Mouse (Mus musculus) forebrain, embryonic 14.5 days (tissue): ENCODE results near the gene Snapc3. TPM values are rescaled to one million over a fixed set of nuclear protein-coding genes. Genes with fewer than 3 reads are reported as not detected.

Source experiments
- ATAC-seq: fragments of 200-750 bp; cut with Nextera tagmentation; 2 replicates; pipeline ENCODE4 v1.8.0; 2017; ENCODE audit warnings: mild to moderate bottlenecking, moderate library complexity
- DNase-seq: peaks from one replicate; pipeline ENCODE4 v3.0.0-alpha.2; 2015; ENCODE audit warnings: low spot score
- H3K27ac ChIP-seq: fragments of 300-500 bp; sonication (generic); 2 replicates; pipeline ENCODE4 v1.5.1; 2014; ENCODE audit warnings: low read depth, mild to moderate bottlenecking, control low read depth, low read length, moderate library complexity
- H3K27me3 ChIP-seq: fragments of 300-500 bp; sonication (generic); replicated peaks from 2 replicates; pipeline ENCODE4 v1.6.1; 2014; ENCODE audit warnings: low read length, control low read depth, mixed read lengths; ENCODE audit not compliant: control insufficient read depth, insufficient read depth
- H3K36me3 ChIP-seq: fragments of 300-500 bp; sonication (generic); 2 replicates; pipeline ENCODE4 v1.6.1; 2014; ENCODE audit warnings: low read length, control low read depth; ENCODE audit not compliant: control insufficient read depth, insufficient read depth
- H3K4me1 ChIP-seq: fragments of 300-500 bp; sonication (generic); 2 replicates; pipeline ENCODE4 v1.6.1; 2014; ENCODE audit warnings: antibody characterized with exemption, low read length, control low read depth; ENCODE audit not compliant: control insufficient read depth, insufficient read depth
- H3K4me2 ChIP-seq: fragments of 300-500 bp; sonication (generic); 2 replicates; pipeline ENCODE4 v1.6.1; 2014; ENCODE audit warnings: mild to moderate bottlenecking, control low read depth, low read length
- H3K4me3 ChIP-seq: fragments of 300-500 bp; sonication (generic); 2 replicates; pipeline ENCODE4 v1.5.1; 2014; ENCODE audit warnings: low read depth, low read length, control low read depth
- H3K9ac ChIP-seq: fragments of 300-500 bp; sonication (generic); 2 replicates; pipeline ENCODE4 v1.6.1; 2014; ENCODE audit warnings: mild to moderate bottlenecking, low read length, control low read depth, moderate library complexity
- H3K9me3 ChIP-seq: fragments of 300-500 bp; sonication (generic); replicated peaks from 2 replicates; pipeline ENCODE4 v1.6.1; 2016; ENCODE audit warnings: low read length, control low read depth, mixed read lengths; ENCODE audit not compliant: control insufficient read depth
- WGBS: fragments of 180-500 bp; shearing (Covaris S2); extraction: QIAGEN DNeasy Blood & Tissue Kit; methylation state at CpG from one replicate; pipeline ENCODE4 v1.1.7; 2014; 5-methylcytosine and 5-hydroxymethylcytosine counted together
- polyA plus RNA-seq: library from polyadenylated mRNA; unstranded; fragments of >200 nt; fragmentation: Nextera tagmentation; extraction: Ambion mirVana; gene quantifications from 2 replicates; pipeline ENCODE4 v1.2.1, GENCODE M21; 2014

Gene Snapc3
- polyA plus RNA-seq, 1 experiment from 2014 or later: 90.0 TPM

- H3K36me3 ChIP-seq: no peaks in the 10 kb centered on the region
- WGBS: 96% methylated on average over 4 of the region's 4 CpGs
- no peak for ATAC-seq
- no peak overlapping the region for H3K4me2 ChIP-seq
- H3K4me1 ChIP-seq: no peaks in the 10 kb centered on the region
- H3K9me3 ChIP-seq: peaks cover 8% of the 10 kb centered on the region; the same call in 1 of the 2 replicates
- DNase-seq: peak; percentile 28
- H3K27ac ChIP-seq: no peak overlapping the region
- no peak overlapping the region for H3K4me3 ChIP-seq
- H3K9ac ChIP-seq: no peak overlapping the region
- H3K27me3 ChIP-seq: no peaks in the 10 kb centered on the region
These were observed 7.5 kb upstream of the Snapc3 start for GRCm38 (mm10) chr4:83409867-83410505.

- Histone ChIP-seq H3K27ac (no peak overlapping the region), H3K27me3 (no peaks in the 10 kb centered on the region), H3K9me3 (peaks cover 8% of the 10 kb centered on the region; the same call in 1 of the 2 replicates), H3K4me2 (no peak overlapping the region), H3K36me3 (no peaks in the 10 kb centered on the region), H3K4me3 (no peak overlapping the region), H3K9ac (no peak overlapping the region), H3K4me1 (peaks cover 4% of the 10 kb centered on the region; the same call in 1 of the 2 replicates)
- WGBS: 95% methylated on average over 3 of the region's 3 CpGs
- DNase-seq (no peak), ATAC-seq (no peak)
These were observed 5.5 kb upstream of the Snapc3 start for GRCm38 (mm10) chr4:83412060-83412459.

GRCm38 (mm10) chr4:83414241-83414824, 3.2 kb upstream of the Snapc3 start:
- ATAC-seq (no peak), DNase-seq (no peak)
- Histone ChIP-seq H3K9me3 (no peaks in the 10 kb centered on the region), H3K27me3 (no peaks in the 10 kb centered on the region), H3K9ac (no peak overlapping the region), H3K27ac (no peak overlapping the region), H3K36me3 (no peaks in the 10 kb centered on the region), H3K4me3 (no peak overlapping the region), H3K4me2 (no peak overlapping the region), H3K4me1 (peaks cover 9% of the 10 kb centered on the region)
- 70% methylated on average over 5 of the region's 5 CpGs for WGBS

- under 1% methylated on average over 30 of the region's 30 CpGs for WGBS
- ATAC-seq (peak; percentile 65; the same call in 1 of the 2 replicates), DNase-seq (peak; percentile 30)
- Histone ChIP-seq H3K4me2 (peak overlapping the region; percentile 68), H3K27me3 (no peaks in the 10 kb centered on the region), H3K9me3 (no peaks in the 10 kb centered on the region), H3K36me3 (peaks cover 7% of the 10 kb centered on the region; the same call in 1 of the 2 replicates), H3K4me1 (peaks cover 12% of the 10 kb centered on the region), H3K9ac (peak overlapping the region; percentile 94), H3K4me3 (peak overlapping the region; percentile 97), H3K27ac (peak overlapping the region; percentile 88)
These were observed 279 bp downstream of the Snapc3 start for GRCm38 (mm10) chr4:83417820-83418186.

- Histone ChIP-seq H3K9ac (peak overlapping the region; percentile 94), H3K27me3 (no peaks in the 10 kb centered on the region), H3K4me3 (peak overlapping the region; percentile 97), H3K9me3 (no peaks in the 10 kb centered on the region), H3K4me1 (peaks cover 12% of the 10 kb centered on the region), H3K4me2 (peak overlapping the region; percentile 68), H3K27ac (no peak overlapping the region), H3K36me3 (peaks cover 17% of the 10 kb centered on the region)
- DNase-seq (no peak), ATAC-seq (no peak)
- 73% methylated on average over 2 of the region's 2 CpGs for WGBS
These were observed 1.3 kb downstream of the Snapc3 start for GRCm38 (mm10) chr4:83418781-83419180.

GRCm38 (mm10) chr4:83423641-83424040, 6.1 kb downstream of the Snapc3 start:
- peaks cover 58% of the 10 kb centered on the region for H3K36me3 ChIP-seq
- H3K4me2 ChIP-seq: no peak overlapping the region
- ATAC-seq (no peak), DNase-seq (no peak)
- WGBS: 96% methylated on average over 6 of the region's 6 CpGs
- peaks cover 6% of the 10 kb centered on the region for H3K4me1 ChIP-seq
- H3K4me3 ChIP-seq: no peak overlapping the region
- H3K9ac ChIP-seq: no peak overlapping the region
- no peaks in the 10 kb centered on the region for H3K9me3 ChIP-seq
- H3K27me3 ChIP-seq: no peaks in the 10 kb centered on the region
- no peak overlapping the region for H3K27ac ChIP-seq

- H3K27ac ChIP-seq: no peak overlapping the region
- no peak for ATAC-seq
- no peak overlapping the region for H3K4me3 ChIP-seq
- no peaks in the 10 kb centered on the region for H3K4me1 ChIP-seq
- H3K9ac ChIP-seq: no peak overlapping the region
- no peak for DNase-seq
- 96% methylated on average over 4 of the region's 4 CpGs for WGBS
- H3K9me3 ChIP-seq: no peaks in the 10 kb centered on the region
- H3K4me2 ChIP-seq: no peak overlapping the region
- H3K36me3 ChIP-seq: peaks cover 69% of the 10 kb centered on the region
- no peaks in the 10 kb centered on the region for H3K27me3 ChIP-seq
These were observed 7.6 kb downstream of the Snapc3 start for GRCm38 (mm10) chr4:83425119-83425518.

GRCm38 (mm10) chr4:83427141-83427540, 9.6 kb downstream of the Snapc3 start:
- no peaks in the 10 kb centered on the region for H3K4me1 ChIP-seq
- H3K9ac ChIP-seq: no peak overlapping the region
- 99% methylated on average over 7 of the region's 7 CpGs for WGBS
- peaks cover 65% of the 10 kb centered on the region for H3K36me3 ChIP-seq
- no peak overlapping the region for H3K4me3 ChIP-seq
- H3K4me2 ChIP-seq: no peak overlapping the region
- no peak overlapping the region for H3K27ac ChIP-seq
- no peaks in the 10 kb centered on the region for H3K9me3 ChIP-seq
- ATAC-seq: no peak
- DNase-seq: no peak
- H3K27me3 ChIP-seq: no peaks in the 10 kb centered on the region

- H3K27ac ChIP-seq: no peak overlapping the region
- 95% methylated on average over 8 of the region's 8 CpGs for WGBS
- no peaks in the 10 kb centered on the region for H3K4me1 ChIP-seq
- DNase-seq: no peak
- H3K9me3 ChIP-seq: no peaks in the 10 kb centered on the region
- no peak overlapping the region for H3K4me2 ChIP-seq
- no peak overlapping the region for H3K9ac ChIP-seq
- H3K27me3 ChIP-seq: no peaks in the 10 kb centered on the region
- peaks cover 64% of the 10 kb centered on the region for H3K36me3 ChIP-seq
- H3K4me3 ChIP-seq: no peak overlapping the region
- ATAC-seq: no peak
These were observed 10.2 kb downstream of the Snapc3 start for GRCm38 (mm10) chr4:83427696-83428095.
